Mouse (Mus musculus): ENCODE measurements around the gene Asic5. TPM values are rescaled to one million over a fixed set of nuclear protein-coding genes. Genes with fewer than 3 reads are reported as not detected.

The Asic5 gene
- not detected in 2 replicates for polyA plus RNA-seq (2014; fragmentation: Nextera tagmentation; extraction: Ambion mirVana)

GRCm38 (mm10) chr3:81981990-81982389, at the start of gene Asic5:
Gene Asic5 (plus strand): TSS chr3:81982290.
- Histone ChIP-seq H3K27me3 (ENCODE audit: control insufficient read depth, insufficient read depth, low read length) (no peaks in the 10 kb centered on the region), H3K4me2 (replicated peaks; ENCODE audit: low read depth, low read length) (no peak within 1 kb of the TSS), H3K4me3 (ENCODE audit: low read length) (no peak within 1 kb of the TSS), H3K9ac (ENCODE audit: low read depth, low read length) (no peak within 1 kb of the TSS), H3K9me3 (ENCODE audit: control insufficient read depth, low read length) (no peaks in the 10 kb centered on the region), H3K36me3 (ENCODE audit: control insufficient read depth, insufficient read depth, low read length) (no peaks in the 10 kb centered on the region), H3K4me1 (ENCODE audit: control insufficient read depth, insufficient read depth, low read length) (no peaks in the 10 kb centered on the region), H3K27ac (ENCODE audit: low read depth, low read length) (no peak within 1 kb of the TSS)
- WGBS: 65% methylated on average over 5 of the region's 5 CpGs
- ATAC-seq (ENCODE audit: low FRiP score, low TSS enrichment): no peak

- no peak for ATAC-seq (ENCODE audit: low FRiP score, low TSS enrichment)
- Histone ChIP-seq H3K36me3 (ENCODE audit: control insufficient read depth, insufficient read depth, low read length) (no peaks in the 10 kb centered on the region), H3K9me3 (ENCODE audit: control insufficient read depth, low read length) (no peaks in the 10 kb centered on the region), H3K27me3 (ENCODE audit: control insufficient read depth, insufficient read depth, low read length) (no peaks in the 10 kb centered on the region), H3K27ac (ENCODE audit: low read depth, low read length) (no peak overlapping the region), H3K9ac (ENCODE audit: low read depth, low read length) (no peak overlapping the region), H3K4me2 (replicated peaks; ENCODE audit: low read depth, low read length) (no peak overlapping the region), H3K4me1 (ENCODE audit: control insufficient read depth, insufficient read depth, low read length) (0 out of 2 replicates have a peak, but pooled peaks cover 4% of the 10 kb centered on the region), H3K4me3 (ENCODE audit: low read length) (no peak overlapping the region)
- 88% methylated on average over 4 of the region's 4 CpGs for WGBS
Observed at GRCm38 (mm10) chr3:81933348-81933747, 48.7 kb upstream of the Asic5 start.

GRCm38 (mm10) chr3:81938924-81939323, 43.2 kb upstream of the Asic5 start:
- Histone ChIP-seq H3K9ac (ENCODE audit: low read depth, low read length) (no peak overlapping the region), H3K4me1 (ENCODE audit: control insufficient read depth, insufficient read depth, low read length) (no peaks in the 10 kb centered on the region), H3K36me3 (ENCODE audit: control insufficient read depth, insufficient read depth, low read length) (no peaks in the 10 kb centered on the region), H3K9me3 (ENCODE audit: control insufficient read depth, low read length) (no peaks in the 10 kb centered on the region), H3K27me3 (ENCODE audit: control insufficient read depth, insufficient read depth, low read length) (no peaks in the 10 kb centered on the region), H3K4me3 (ENCODE audit: low read length) (no peak overlapping the region), H3K4me2 (replicated peaks; ENCODE audit: low read depth, low read length) (no peak overlapping the region), H3K27ac (ENCODE audit: low read depth, low read length) (no peak overlapping the region)
- 68% methylated on average over 3 of the region's 3 CpGs for WGBS
- ATAC-seq (ENCODE audit: low FRiP score, low TSS enrichment): no peak

- no peak overlapping the region for H3K27ac ChIP-seq (ENCODE audit: low read depth, low read length)
- no peaks in the 10 kb centered on the region for H3K36me3 ChIP-seq (ENCODE audit: control insufficient read depth, insufficient read depth, low read length)
- no peak overlapping the region for H3K4me2 ChIP-seq (replicated peaks; ENCODE audit: low read depth, low read length)
- 89% methylated on average over 3 of the region's 3 CpGs for WGBS
- no peaks in the 10 kb centered on the region for H3K4me1 ChIP-seq (ENCODE audit: control insufficient read depth, insufficient read depth, low read length)
- no peak for ATAC-seq (ENCODE audit: low FRiP score, low TSS enrichment)
- H3K9ac ChIP-seq (ENCODE audit: low read depth, low read length): no peak overlapping the region
- no peaks in the 10 kb centered on the region for H3K9me3 ChIP-seq (ENCODE audit: control insufficient read depth, low read length)
- H3K27me3 ChIP-seq (ENCODE audit: control insufficient read depth, insufficient read depth, low read length): no peaks in the 10 kb centered on the region
- no peak overlapping the region for H3K4me3 ChIP-seq (ENCODE audit: low read length)
Observed at GRCm38 (mm10) chr3:81942341-81942740, 39.7 kb upstream of the Asic5 start.

DNA sequence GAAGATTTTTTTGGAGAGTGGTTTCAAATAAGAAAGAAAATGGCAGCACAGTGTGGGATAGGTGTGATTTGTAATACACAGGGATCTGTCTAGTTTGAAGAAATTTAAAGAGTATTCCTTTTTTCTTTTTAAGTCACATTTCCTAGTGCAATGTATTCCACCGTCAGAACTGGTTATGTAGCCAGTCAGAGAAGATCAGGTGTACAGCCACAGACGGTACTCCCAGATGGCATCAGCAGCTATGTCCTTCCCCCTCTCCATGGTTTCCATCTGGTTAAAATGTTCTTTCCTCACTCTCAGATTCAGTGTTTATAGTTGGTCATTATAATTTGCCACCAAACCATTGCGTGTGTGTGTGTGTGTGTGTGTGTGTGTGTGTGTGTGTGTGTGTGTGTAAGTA, 39.0 kb upstream of the Asic5 start:
- Histone ChIP-seq H3K9me3 (ENCODE audit: control insufficient read depth, low read length) (no peaks in the 10 kb centered on the region), H3K27me3 (ENCODE audit: control insufficient read depth, insufficient read depth, low read length) (no peaks in the 10 kb centered on the region), H3K4me1 (ENCODE audit: control insufficient read depth, insufficient read depth, low read length) (no peaks in the 10 kb centered on the region), H3K27ac (ENCODE audit: low read depth, low read length) (no peak overlapping the region), H3K36me3 (ENCODE audit: control insufficient read depth, insufficient read depth, low read length) (no peaks in the 10 kb centered on the region), H3K4me3 (ENCODE audit: low read length) (no peak overlapping the region), H3K9ac (ENCODE audit: low read depth, low read length) (no peak overlapping the region), H3K4me2 (replicated peaks; ENCODE audit: low read depth, low read length) (no peak overlapping the region)
- ATAC-seq (ENCODE audit: low FRiP score, low TSS enrichment): no peak
- 83% methylated on average over 3 of the region's 3 CpGs for WGBS

DNA sequence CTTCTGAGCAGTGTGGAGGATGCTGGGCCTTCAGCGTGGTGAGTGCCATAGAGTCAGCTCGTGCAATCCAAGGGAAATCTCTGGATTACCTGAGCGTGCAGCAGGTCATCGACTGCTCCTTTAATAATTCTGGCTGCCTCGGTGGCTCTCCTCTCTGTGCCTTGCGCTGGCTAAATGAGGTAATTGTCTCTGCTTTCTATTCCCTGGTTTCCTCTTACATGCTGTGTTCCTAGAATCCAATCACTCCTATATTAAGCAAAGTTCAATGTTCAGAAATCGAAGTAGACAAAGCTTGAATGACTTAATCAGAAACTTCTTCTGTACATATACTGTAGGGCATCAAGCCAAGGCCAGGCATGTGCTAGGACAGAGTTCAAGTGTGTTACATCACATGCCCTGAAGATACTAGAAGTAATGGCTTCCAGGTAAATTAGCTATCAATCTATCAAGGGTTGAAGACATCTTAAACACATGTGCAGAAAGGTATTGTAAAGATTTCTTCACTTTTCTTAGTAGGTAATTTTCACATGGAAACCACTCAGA, 37.2 kb upstream of the Asic5 start:
- Histone ChIP-seq H3K36me3 (ENCODE audit: control insufficient read depth, insufficient read depth, low read length) (no peaks in the 10 kb centered on the region), H3K27me3 (ENCODE audit: control insufficient read depth, insufficient read depth, low read length) (no peaks in the 10 kb centered on the region), H3K4me3 (ENCODE audit: low read length) (no peak overlapping the region), H3K4me2 (replicated peaks; ENCODE audit: low read depth, low read length) (no peak overlapping the region), H3K9me3 (ENCODE audit: control insufficient read depth, low read length) (no peaks in the 10 kb centered on the region), H3K27ac (ENCODE audit: low read depth, low read length) (no peak overlapping the region), H3K9ac (ENCODE audit: low read depth, low read length) (no peak overlapping the region), H3K4me1 (ENCODE audit: control insufficient read depth, insufficient read depth, low read length) (no peaks in the 10 kb centered on the region)
- 91% methylated on average over 7 of the region's 7 CpGs for WGBS
- ATAC-seq (ENCODE audit: low FRiP score, low TSS enrichment): no peak

DNA sequence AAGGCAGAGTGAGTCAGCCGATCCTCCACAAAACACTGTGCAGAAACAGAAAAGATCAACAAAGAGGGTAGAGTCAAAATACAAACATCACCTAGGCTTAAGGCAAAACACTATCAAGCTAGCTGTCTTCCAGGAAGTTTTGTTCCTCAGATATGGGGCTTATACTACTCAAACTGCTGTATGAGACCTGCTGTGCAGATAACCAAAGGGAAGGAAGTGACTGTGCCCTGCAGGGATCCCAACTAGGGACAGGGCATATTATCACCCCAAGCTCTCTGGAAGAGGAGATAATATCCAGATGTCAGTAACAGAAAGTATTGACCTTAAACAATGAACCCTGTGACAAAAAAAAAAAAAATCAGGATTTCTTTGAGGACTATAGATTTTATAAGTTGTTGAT, 33.0 kb upstream of the Asic5 start:
- H3K4me2 ChIP-seq (replicated peaks; ENCODE audit: low read depth, low read length): no peak overlapping the region
- H3K9ac ChIP-seq (ENCODE audit: low read depth, low read length): no peak overlapping the region
- no peaks in the 10 kb centered on the region for H3K4me1 ChIP-seq (ENCODE audit: control insufficient read depth, insufficient read depth, low read length)
- no peak overlapping the region for H3K27ac ChIP-seq (ENCODE audit: low read depth, low read length)
- 80% methylated on average over 1 of the region's 1 CpGs for WGBS
- H3K27me3 ChIP-seq (ENCODE audit: control insufficient read depth, insufficient read depth, low read length): no peaks in the 10 kb centered on the region
- H3K9me3 ChIP-seq (ENCODE audit: control insufficient read depth, low read length): no peaks in the 10 kb centered on the region
- ATAC-seq (ENCODE audit: low FRiP score, low TSS enrichment): no peak
- H3K36me3 ChIP-seq (ENCODE audit: control insufficient read depth, insufficient read depth, low read length): no peaks in the 10 kb centered on the region
- no peak overlapping the region for H3K4me3 ChIP-seq (ENCODE audit: low read length)

DNA sequence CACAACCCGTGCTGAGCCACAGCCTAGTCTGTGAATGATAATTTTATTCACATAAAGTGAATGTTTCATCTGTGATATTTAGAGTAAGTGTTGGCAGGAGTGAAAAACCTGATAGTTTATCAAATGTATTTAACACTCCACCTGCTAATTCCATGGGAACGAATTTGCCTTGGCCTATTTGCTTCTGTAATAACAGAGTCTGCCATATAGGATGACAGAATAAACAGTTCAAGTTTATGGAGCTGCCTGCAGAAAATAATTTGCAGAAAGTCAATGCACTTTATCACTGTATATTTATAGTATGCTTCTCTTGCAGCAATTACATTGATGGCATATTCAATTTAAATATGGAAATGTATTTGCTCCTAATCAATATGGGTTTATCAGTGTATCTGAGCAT, 30.3 kb upstream of the Asic5 start:
- no peak overlapping the region for H3K4me2 ChIP-seq (replicated peaks; ENCODE audit: low read depth, low read length)
- no peak overlapping the region for H3K4me3 ChIP-seq (ENCODE audit: low read length)
- no peaks in the 10 kb centered on the region for H3K9me3 ChIP-seq (ENCODE audit: control insufficient read depth, low read length)
- no peak for ATAC-seq (ENCODE audit: low FRiP score, low TSS enrichment)
- H3K9ac ChIP-seq (ENCODE audit: low read depth, low read length): no peak overlapping the region
- H3K36me3 ChIP-seq (ENCODE audit: control insufficient read depth, insufficient read depth, low read length): no peaks in the 10 kb centered on the region
- WGBS: 48% methylated on average over 2 of the region's 2 CpGs
- H3K27ac ChIP-seq (ENCODE audit: low read depth, low read length): no peak overlapping the region
- no peaks in the 10 kb centered on the region for H3K4me1 ChIP-seq (ENCODE audit: control insufficient read depth, insufficient read depth, low read length)
- H3K27me3 ChIP-seq (ENCODE audit: control insufficient read depth, insufficient read depth, low read length): no peaks in the 10 kb centered on the region

DNA sequence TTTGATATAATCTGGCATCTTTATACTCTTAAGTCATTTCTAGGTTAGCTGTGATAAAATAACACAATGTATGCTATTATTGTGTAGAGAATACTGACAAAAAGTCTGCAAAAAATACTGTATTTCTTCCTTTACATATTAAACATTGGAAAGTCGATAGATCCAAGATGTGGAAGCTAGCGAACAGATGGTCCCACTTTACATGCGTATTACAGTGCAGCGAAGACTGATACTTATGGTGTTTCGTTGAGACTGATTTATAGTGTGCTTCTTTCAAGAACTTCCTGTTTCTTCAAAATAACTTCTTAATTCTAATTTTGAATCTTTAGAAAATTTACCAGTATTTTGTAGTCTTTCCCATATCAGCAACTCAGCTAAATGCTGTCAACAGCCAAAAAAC, 24.6 kb upstream of the Asic5 start:
- H3K27ac ChIP-seq (ENCODE audit: low read depth, low read length): no peak overlapping the region
- no peaks in the 10 kb centered on the region for H3K9me3 ChIP-seq (ENCODE audit: control insufficient read depth, low read length)
- 89% methylated on average over 5 of the region's 5 CpGs for WGBS
- H3K27me3 ChIP-seq (ENCODE audit: control insufficient read depth, insufficient read depth, low read length): no peaks in the 10 kb centered on the region
- H3K4me2 ChIP-seq (replicated peaks; ENCODE audit: low read depth, low read length): no peak overlapping the region
- no peaks in the 10 kb centered on the region for H3K4me1 ChIP-seq (ENCODE audit: control insufficient read depth, insufficient read depth, low read length)
- no peaks in the 10 kb centered on the region for H3K36me3 ChIP-seq (ENCODE audit: control insufficient read depth, insufficient read depth, low read length)
- ATAC-seq (ENCODE audit: low FRiP score, low TSS enrichment): no peak
- no peak overlapping the region for H3K9ac ChIP-seq (ENCODE audit: low read depth, low read length)
- no peak overlapping the region for H3K4me3 ChIP-seq (ENCODE audit: low read length)

Data from kidney, embryonic 14.5 days (tissue).